Mouse (Mus musculus) liver, embryonic 15.5 days (tissue): ENCODE measurements around the gene Epb41. TPM values are rescaled to one million over a fixed set of nuclear protein-coding genes. Genes with fewer than 3 reads are reported as not detected.

Experiments
- ATAC-seq: fragments of 200-750 bp; cut with Nextera tagmentation; 2 replicates; pipeline ENCODE4 v1.8.0; 2017; ENCODE audit warnings: moderate number of reproducible peaks, mild to moderate bottlenecking, moderate library complexity; ENCODE audit not compliant: insufficient read depth
- H3K27ac ChIP-seq: fragments of 300-500 bp; sonication (generic); replicated peaks from 2 replicates; pipeline ENCODE4 v1.5.1; 2015; ENCODE audit warnings: mild to moderate bottlenecking, inconsistent platforms
- H3K27me3 ChIP-seq: fragments of 300-500 bp; sonication (generic); 2 replicates; pipeline ENCODE4 v1.6.1; 2015; ENCODE audit warnings: mild to moderate bottlenecking, inconsistent platforms
- H3K36me3 ChIP-seq: fragments of 300-500 bp; sonication (generic); replicated peaks from 2 replicates; pipeline ENCODE4 v1.6.1; 2015; ENCODE audit warnings: moderate library complexity, mild to moderate bottlenecking, inconsistent platforms
- H3K4me1 ChIP-seq: fragments of 300-500 bp; sonication (generic); replicated peaks from 2 replicates; pipeline ENCODE4 v1.6.1; 2015; ENCODE audit warnings: inconsistent platforms
- H3K4me2 ChIP-seq: fragments of 300-500 bp; sonication (generic); 2 replicates; pipeline ENCODE4 v1.6.1; 2015; ENCODE audit warnings: moderate library complexity, mild to moderate bottlenecking, inconsistent platforms
- H3K4me3 ChIP-seq: fragments of 300-500 bp; sonication (generic); replicated peaks from 2 replicates; pipeline ENCODE4 v1.5.1; 2015; ENCODE audit warnings: mild to moderate bottlenecking, inconsistent platforms
- H3K9ac ChIP-seq: fragments of 300-500 bp; sonication (generic); 2 replicates; pipeline ENCODE4 v1.6.1; 2015; ENCODE audit warnings: moderate library complexity, mild to moderate bottlenecking, inconsistent platforms
- H3K9me3 ChIP-seq: fragments of 300-500 bp; sonication (generic); replicated peaks from 2 replicates; pipeline ENCODE4 v1.6.1; 2016; ENCODE audit warnings: inconsistent platforms
- WGBS: fragments of 180-500 bp; shearing (Covaris S2); methylation state at CpG from one replicate; pipeline ENCODE4 v1.1.7; 2015; ENCODE audit warnings: mixed read lengths; ENCODE audit not compliant: insufficient replicate concordance; 5-methylcytosine and 5-hydroxymethylcytosine counted together
- polyA plus RNA-seq: library from polyadenylated mRNA; unstranded; fragments of >200 nt; fragmentation: Nextera tagmentation; extraction: Ambion mirVana; gene quantifications from 2 replicates; pipeline ENCODE4 v1.2.1, GENCODE M21; 2015

Gene Epb41
- polyA plus RNA-seq, 1 experiment from 2014 or later: 181 TPM

DNA sequence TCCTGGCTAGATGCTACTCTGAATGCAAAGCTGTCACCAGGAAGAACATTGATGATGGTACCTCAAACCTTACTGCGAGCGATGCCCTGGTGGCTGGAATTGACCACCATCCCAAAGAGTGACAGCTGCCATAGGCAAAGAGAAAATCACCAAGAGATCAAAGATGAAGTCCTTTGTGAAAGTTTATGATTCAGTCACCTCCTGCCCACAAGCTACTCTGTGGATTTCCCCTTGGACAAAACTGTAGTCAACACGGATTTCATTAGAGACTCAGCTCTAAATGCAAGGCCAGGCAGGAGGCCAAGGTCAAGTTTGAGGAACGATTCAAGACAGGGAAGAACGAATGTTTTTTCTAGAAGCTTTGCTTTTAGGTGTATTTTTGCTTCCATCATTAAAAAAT is 18.8 kb upstream of the Epb41 start:
- no peak overlapping the region for H3K9ac ChIP-seq
- no peaks in the 10 kb centered on the region for H3K27me3 ChIP-seq
- no peaks in the 10 kb centered on the region for H3K9me3 ChIP-seq
- 0 out of 2 replicates have a peak, but pooled peaks cover 5% of the 10 kb centered on the region for H3K4me1 ChIP-seq
- H3K4me3 ChIP-seq: no peak overlapping the region
- no peak overlapping the region for H3K4me2 ChIP-seq
- H3K27ac ChIP-seq: no peak overlapping the region
- 68% methylated on average over 5 of the region's 5 CpGs for WGBS
- ATAC-seq: no peak
- H3K36me3 ChIP-seq: no peaks in the 10 kb centered on the region

DNA sequence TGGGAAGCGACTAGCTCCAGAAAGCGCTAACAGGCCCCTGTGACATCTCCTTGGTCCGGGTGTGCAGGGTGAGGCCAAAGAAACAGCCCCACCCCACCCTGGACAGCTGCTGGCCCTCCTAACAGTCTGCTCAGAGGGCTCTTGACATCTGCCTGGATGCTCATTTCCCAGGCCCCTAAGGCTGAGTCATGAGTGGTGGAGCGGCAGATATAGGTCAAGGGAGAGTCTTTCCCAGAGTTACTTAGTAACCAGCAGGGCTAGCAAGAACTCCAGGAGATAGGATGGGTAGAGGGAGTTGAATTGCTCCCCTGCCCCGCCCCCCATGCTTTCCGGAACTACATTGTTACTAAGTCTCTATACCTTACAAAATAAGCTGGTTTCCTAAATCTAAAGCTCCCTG is 18.0 kb upstream of the Epb41 start:
- no peak for ATAC-seq
- H3K36me3 ChIP-seq: no peaks in the 10 kb centered on the region

DNA sequence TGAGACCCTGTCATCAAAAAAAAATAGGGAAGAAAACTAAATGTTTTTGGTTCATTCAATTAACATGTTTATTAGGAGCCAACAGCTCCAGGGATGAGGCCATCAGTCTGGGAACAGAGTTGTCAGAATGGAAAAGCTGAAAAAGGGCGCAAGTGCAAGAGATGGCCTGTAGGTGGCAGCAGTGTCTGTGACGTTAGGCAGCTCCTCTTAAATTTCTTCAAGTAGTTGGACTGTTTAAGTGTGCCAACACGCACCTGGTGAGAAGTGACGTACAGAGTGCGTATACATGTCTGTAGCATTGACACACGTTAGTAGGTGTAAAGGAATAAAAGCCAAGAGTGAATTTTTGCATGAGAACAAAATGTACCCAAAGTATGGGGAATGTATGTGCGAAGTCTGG is 13.8 kb upstream of the Epb41 start:
- Histone ChIP-seq H3K9me3 (no peaks in the 10 kb centered on the region), H3K4me1 (0 out of 2 replicates have a peak, but pooled peaks cover 5% of the 10 kb centered on the region), H3K9ac (no peak overlapping the region), H3K27me3 (no peaks in the 10 kb centered on the region), H3K27ac (no peak overlapping the region), H3K4me3 (no peak overlapping the region), H3K4me2 (no peak overlapping the region), H3K36me3 (no peaks in the 10 kb centered on the region)
- WGBS: 17% methylated on average over 7 of the region's 7 CpGs
- no peak for ATAC-seq

More for the DNA sequence above, 18.0 kb upstream of the Epb41 start:
- WGBS: 49% methylated on average over 6 of the region's 6 CpGs
- Histone ChIP-seq H3K4me2 (no peak overlapping the region), H3K9ac (no peak overlapping the region), H3K4me3 (no peak overlapping the region), H3K9me3 (no peaks in the 10 kb centered on the region), H3K4me1 (0 out of 2 replicates have a peak, but pooled peaks cover 5% of the 10 kb centered on the region), H3K27ac (no peak overlapping the region), H3K27me3 (no peaks in the 10 kb centered on the region)

DNA sequence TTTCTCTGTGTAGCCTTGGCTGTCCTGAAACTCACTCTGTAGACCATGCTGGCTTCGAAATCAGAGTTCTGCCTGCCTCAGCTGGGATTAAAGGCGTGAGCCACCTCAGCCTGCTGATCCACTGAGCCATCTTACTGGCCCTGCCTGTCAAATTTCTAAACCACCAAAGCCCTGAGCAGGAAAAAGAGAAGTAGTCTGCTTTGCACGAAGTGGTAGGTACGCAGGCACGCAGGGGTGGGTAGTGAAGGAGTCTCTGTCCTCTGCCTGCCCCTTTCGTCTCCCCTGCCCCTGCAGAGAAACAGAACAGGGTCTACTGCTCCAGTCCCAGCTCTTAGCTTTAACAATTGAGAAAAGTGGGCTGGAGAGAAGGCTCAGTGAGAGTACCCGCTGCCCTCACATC is 10.0 kb upstream of the Epb41 start:
- H3K4me1 ChIP-seq: peaks cover 2% of the 10 kb centered on the region; the same call in 1 of the 2 replicates
- no peak overlapping the region for H3K4me2 ChIP-seq
- H3K36me3 ChIP-seq: no peaks in the 10 kb centered on the region
- no peak overlapping the region for H3K27ac ChIP-seq
- no peak overlapping the region for H3K9ac ChIP-seq
- ATAC-seq: no peak
- no peaks in the 10 kb centered on the region for H3K9me3 ChIP-seq
- no peaks in the 10 kb centered on the region for H3K27me3 ChIP-seq
- 45% methylated on average over 7 of the region's 7 CpGs for WGBS
- H3K4me3 ChIP-seq: no peak overlapping the region

DNA sequence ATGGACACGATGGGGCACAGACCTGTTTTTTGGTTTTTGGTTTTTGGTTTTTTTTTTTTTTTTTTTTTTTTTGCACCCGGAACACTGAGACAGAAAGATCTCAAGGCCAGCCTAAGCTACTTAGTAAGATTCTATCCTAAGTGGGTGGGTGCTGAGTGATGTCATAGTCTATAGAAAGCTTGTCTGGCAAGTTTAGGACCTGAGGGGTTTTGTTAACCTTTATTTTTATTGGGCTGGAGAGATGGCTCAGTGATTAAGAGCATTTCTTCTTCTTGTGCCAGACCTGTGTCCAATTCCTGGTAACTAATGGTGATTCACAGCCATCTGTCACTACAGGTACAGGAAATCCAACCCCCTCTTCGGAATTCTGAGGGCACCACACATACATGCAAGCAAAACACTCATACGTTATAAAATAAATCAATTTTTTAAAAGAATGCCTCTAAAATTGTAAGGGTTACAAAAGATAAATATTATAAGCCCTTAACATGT is 5.4 kb upstream of the Epb41 start:
- WGBS: 53% methylated on average over 4 of the region's 4 CpGs
- H3K27me3 ChIP-seq: no peaks in the 10 kb centered on the region

DNA sequence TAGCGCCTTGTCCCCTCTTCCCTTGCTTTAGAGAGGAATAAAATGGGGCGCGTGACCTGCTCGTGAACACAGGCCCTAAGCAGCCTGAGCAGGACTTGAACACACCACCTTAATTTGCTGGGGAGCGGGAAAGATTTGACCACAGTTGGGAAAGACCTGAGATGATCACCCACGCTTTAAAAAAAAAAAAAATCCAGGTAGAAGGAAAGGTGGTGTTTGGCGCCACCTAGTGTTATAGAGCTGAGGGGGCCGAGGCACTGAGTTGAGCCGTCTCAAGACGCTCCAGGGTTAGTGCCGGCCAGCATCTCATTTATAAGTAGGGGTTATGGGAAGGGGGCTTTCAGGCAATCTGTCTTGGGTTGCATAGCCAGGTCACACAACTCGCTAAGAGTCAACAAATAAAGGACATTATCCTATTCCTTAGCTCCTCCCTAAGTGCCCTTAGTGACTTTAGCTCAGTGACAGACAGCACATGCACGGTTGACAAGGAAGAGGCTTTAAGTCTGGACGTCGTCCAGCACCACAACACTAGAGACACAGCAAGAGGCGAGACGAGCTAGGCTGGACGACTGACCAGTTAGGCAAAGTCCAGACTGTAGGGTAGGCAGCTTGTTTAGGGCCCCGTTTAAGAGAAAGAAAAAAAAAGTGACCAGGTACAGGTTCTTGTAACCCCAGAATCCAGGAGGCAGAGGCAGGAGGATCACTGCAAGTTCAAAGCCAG is 4.6 kb upstream of the Epb41 start:
- H3K4me2 ChIP-seq: peak overlapping the region; percentile 42
- H3K27me3 ChIP-seq: no peaks in the 10 kb centered on the region
- H3K9ac ChIP-seq: peak overlapping the region; percentile 5; the same call in 1 of the 2 replicates
- H3K9me3 ChIP-seq: no peaks in the 10 kb centered on the region
- peaks cover 49% of the 10 kb centered on the region for H3K4me1 ChIP-seq
- WGBS: 14% methylated on average over 19 of the region's 19 CpGs
- no peak overlapping the region for H3K4me3 ChIP-seq
- peak overlapping the region; percentile 99 for H3K27ac ChIP-seq
- ATAC-seq: no peak
- no peaks in the 10 kb centered on the region for H3K36me3 ChIP-seq

More for the DNA sequence above, 5.4 kb upstream of the Epb41 start:
- ATAC-seq: no peak
- H3K4me3 ChIP-seq: no peak overlapping the region
- no peak overlapping the region for H3K27ac ChIP-seq
- H3K4me1 ChIP-seq: peaks cover 47% of the 10 kb centered on the region
- no peaks in the 10 kb centered on the region for H3K36me3 ChIP-seq
- H3K9me3 ChIP-seq: no peaks in the 10 kb centered on the region
- H3K4me2 ChIP-seq: no peak overlapping the region
- no peak overlapping the region for H3K9ac ChIP-seq

DNA sequence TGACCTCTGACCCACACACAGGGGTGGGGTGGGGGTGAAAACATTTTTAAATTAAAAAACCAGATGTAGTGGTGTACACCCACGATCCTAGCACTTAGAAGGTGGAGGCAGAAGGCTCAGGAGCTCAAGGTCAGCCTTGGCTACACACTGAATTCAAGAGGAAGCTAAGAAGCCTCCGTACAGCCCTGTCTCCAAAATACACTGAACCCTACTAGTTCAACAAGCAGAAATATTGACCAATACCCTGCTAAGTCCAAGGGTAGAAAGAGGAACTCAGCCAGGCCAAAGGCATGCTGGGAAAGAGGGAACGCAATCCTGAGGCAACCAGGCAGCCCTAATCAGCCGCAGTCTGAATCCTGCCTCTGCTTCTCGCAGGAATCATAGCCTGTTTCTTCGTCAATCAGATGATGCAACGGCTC is 3.2 kb upstream of the Epb41 start:
- H3K27me3 ChIP-seq: no peaks in the 10 kb centered on the region
- H3K4me2 ChIP-seq: peak overlapping the region; percentile 86
- H3K27ac ChIP-seq: peak overlapping the region; percentile 99
- no peaks in the 10 kb centered on the region for H3K9me3 ChIP-seq
- no peak for ATAC-seq
- 7% methylated on average over 7 of the region's 7 CpGs for WGBS
- H3K36me3 ChIP-seq: 0 out of 2 replicates have a peak, but pooled peaks cover under 1% of the 10 kb centered on the region
- H3K4me1 ChIP-seq: peaks cover 53% of the 10 kb centered on the region
- H3K9ac ChIP-seq: peak overlapping the region; percentile 64
- peak overlapping the region; percentile 20 for H3K4me3 ChIP-seq

DNA sequence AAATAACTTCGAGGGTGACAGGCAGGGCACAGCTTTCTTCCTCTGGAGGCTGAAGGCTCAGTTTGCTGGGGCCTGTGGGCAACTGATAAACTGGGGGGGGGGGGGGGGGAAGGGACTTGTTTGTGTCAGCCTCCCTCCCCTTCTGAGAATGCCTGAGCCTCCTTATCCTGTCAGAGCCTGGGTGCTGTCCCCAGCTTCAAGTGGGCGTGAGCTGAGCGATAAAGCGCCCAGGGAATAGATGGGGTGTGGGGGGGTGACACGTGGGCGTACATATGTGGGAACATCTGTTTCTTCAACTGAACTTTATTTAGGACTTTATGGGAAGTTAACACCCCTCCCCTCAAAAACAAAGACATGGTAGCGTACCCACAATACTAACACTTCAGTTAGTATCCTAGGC is 2.3 kb upstream of the Epb41 start:
- peak overlapping the region; percentile 94 for H3K4me3 ChIP-seq
- peak; percentile 53 for ATAC-seq
- no peaks in the 10 kb centered on the region for H3K9me3 ChIP-seq
- H3K27ac ChIP-seq: peak overlapping the region; percentile 99
- peak overlapping the region; percentile 86 for H3K4me2 ChIP-seq
- H3K4me1 ChIP-seq: peaks cover 62% of the 10 kb centered on the region
- H3K36me3 ChIP-seq: peaks cover 9% of the 10 kb centered on the region
- 6% methylated on average over 7 of the region's 7 CpGs for WGBS
- no peaks in the 10 kb centered on the region for H3K27me3 ChIP-seq
- H3K9ac ChIP-seq: peak overlapping the region; percentile 75

DNA sequence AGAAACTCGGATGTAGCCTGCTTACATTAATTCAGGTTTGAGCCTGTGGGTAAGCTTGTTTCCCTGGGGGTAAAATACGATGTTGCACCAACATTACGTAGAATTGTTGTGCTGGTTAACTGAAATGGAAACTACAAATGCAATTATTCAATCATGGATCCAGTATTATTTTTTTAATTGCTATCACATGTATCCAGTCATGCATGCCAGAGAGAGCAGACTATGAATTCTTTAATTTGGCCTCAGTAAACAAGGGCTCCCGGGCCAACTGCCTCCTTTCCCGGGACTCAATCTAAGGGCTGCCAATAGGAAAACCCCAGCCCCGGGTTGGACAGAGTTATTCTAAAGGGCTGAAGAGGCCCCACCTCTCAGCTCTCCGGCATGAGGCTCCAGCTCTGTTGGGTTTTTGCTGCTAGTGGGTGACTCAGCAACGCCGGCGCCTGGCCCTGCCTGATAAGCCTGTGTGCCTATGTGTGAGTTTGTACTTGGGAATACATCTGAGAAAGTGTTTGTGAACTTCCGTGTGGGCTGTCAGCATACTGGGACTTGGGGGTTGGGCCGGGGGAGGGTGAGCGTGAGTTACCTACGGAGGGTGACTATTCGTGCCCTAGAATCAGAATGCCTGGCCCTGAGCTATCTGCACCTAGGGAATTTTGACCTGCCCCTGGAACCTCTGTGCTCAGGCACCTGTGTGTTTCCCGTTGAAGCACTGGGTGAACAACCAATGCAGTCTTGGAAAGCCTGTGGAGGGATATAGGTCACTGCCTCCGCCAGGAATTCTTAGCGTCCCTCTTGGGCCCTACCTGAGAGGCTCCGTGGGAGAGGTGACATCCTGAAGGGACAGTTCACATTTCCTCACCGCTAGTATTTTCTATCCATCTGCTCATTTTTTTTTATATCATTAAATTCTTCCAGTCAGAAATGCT is 1.6 kb upstream of the Epb41 start:
- H3K4me3 ChIP-seq: peak overlapping the region; percentile 94
- peak overlapping the region; percentile 75 for H3K9ac ChIP-seq
- H3K9me3 ChIP-seq: no peaks in the 10 kb centered on the region
- whole genome bisulfite sequencing: 6% methylated on average over 20 of the region's 20 CpGs
- peak overlapping the region; percentile 99 for H3K27ac ChIP-seq
- peak; percentile 60 for ATAC-seq
- peak overlapping the region; percentile 86 for H3K4me2 ChIP-seq
- H3K27me3 ChIP-seq: no peaks in the 10 kb centered on the region
- H3K4me1 ChIP-seq: peaks cover 69% of the 10 kb centered on the region
- H3K36me3 ChIP-seq: peaks cover 16% of the 10 kb centered on the region

DNA sequence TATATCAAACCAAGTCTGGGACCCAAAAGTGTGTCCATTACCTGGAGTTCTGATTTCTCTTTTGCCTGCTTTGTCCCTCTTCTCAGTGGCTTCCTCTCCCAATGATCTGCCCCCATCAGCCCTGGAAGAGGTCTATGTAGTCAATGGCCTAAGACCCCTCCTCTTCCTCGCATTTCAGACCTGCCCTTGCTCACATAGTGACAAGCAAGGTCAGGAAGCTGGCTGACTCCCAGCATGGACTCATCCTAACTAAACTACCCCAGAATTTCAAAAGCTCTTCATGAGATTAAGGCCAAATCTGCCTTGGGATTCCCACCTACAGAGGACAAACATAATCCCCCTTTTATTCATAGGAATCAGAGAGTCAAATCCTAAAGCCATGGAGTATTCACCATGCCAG is 675 bp upstream of the Epb41 start:
- Histone ChIP-seq H3K9ac (peak overlapping the region; percentile 54), H3K4me2 (peak overlapping the region; percentile 86), H3K36me3 (peaks cover 25% of the 10 kb centered on the region), H3K27ac (peak overlapping the region; percentile 99), H3K4me3 (peak overlapping the region; percentile 94), H3K4me1 (peaks cover 78% of the 10 kb centered on the region), H3K9me3 (no peaks in the 10 kb centered on the region), H3K27me3 (no peaks in the 10 kb centered on the region)
- no peak for ATAC-seq
- 44% methylated on average over 1 of the region's 1 CpGs for WGBS
